In genomic region chr10:62179944-62180343, GRCm38 (mm10) we compare ENCODE assay signal across 33 mouse cellular contexts. TPM values are rescaled to one million over a fixed set of nuclear protein-coding genes. Genes with fewer than 3 reads are reported as not detected.
"Had no signal": no experiment of that assay in that cellular context is flagged by ENCODE, and none has a peak within 500 bp of the region (broad histone marks: within the 10 kb centered on the region; RNA-seq: fewer than 3 reads in every experiment).

No protein-coding gene starts in this region.

- H3K36me3 ChIP-seq: embryonic facial prominence, embryonic 10.5 days; embryonic facial prominence, embryonic 12.5 days; embryonic facial prominence, embryonic 13.5 days; embryonic facial prominence, embryonic 15.5 days; forebrain, embryonic 10.5 days; forebrain, embryonic 12.5 days; forebrain, embryonic 15.5 days; heart, embryonic 10.5 days had no signal

- H3K27me3 ChIP-seq: embryonic facial prominence, embryonic 12.5 days; embryonic facial prominence, embryonic 15.5 days had no signal

- H3K4me3 ChIP-seq: embryonic facial prominence, embryonic 10.5 days; embryonic facial prominence, embryonic 12.5 days; embryonic facial prominence, embryonic 13.5 days; embryonic facial prominence, embryonic 15.5 days; erythroblast, embryonic 14.5 days; forebrain, embryonic 10.5 days; forebrain, embryonic 12.5 days; forebrain, embryonic 13.5 days; forebrain, embryonic 15.5 days; gastrocnemius, adult 2 months; heart, adult 2 months; heart, embryonic 10.5 days had no signal

- DNase-seq: cerebellum, adult 9-10 months; cerebellum, adult 9-11 months; cerebellum, postnatal 10 days; cerebellum, postnatal 14 days; cerebellum, postnatal 25 days; cerebellum, postnatal 36 days; embryo, embryonic 11 days; forebrain, postnatal 0 days; gastrocnemius, adult 2 months; gastrocnemius, postnatal 10 days; gastrocnemius, postnatal 14 days; gastrocnemius, postnatal 25 days; gastrocnemius, postnatal 36 days; heart, adult 11 months; heart, adult 18-20 months; heart, adult 2 months had no signal

RNA-seq across cellular contexts. Expression of gene Fam241b, which starts 36.2 kb away (rescaled TPM):
- total RNA-seq: granulocyte monocyte progenitor cell, adult 5-6 weeks had no signal

RNA-seq across cellular contexts. Expression of gene Neurog3, which starts 47.1 kb away (rescaled TPM):
- total RNA-seq: common myeloid progenitor, adult 5-6 weeks; forebrain, postnatal 0 days; gastrocnemius, adult 18-20 months; gastrocnemius, adult 2 months; gastrocnemius, adult 8-10 months; gastrocnemius, postnatal 10 days; gastrocnemius, postnatal 14 days; gastrocnemius, postnatal 25 days; gastrocnemius, postnatal 36 days; granulocyte monocyte progenitor cell, adult 5-6 weeks; heart, adult 18-20 months; heart, adult 2 months; heart, adult 8-10 months had no signal
- polyA plus RNA-seq: embryonic facial prominence, embryonic 13.5 days; embryonic facial prominence, embryonic 14.5 days; embryonic facial prominence, embryonic 15.5 days; erythroblast, embryonic 14.5 days; forebrain, postnatal 0 days; gonadal fat pad, adult 2 months; heart, adult 2 months; heart, embryonic 10.5 days had no signal

RNA-seq across cellular contexts. Expression of gene Tspan15, which starts 51.1 kb away (rescaled TPM):
- total RNA-seq: granulocyte monocyte progenitor cell, adult 5-6 weeks had no signal
